ENCODE assay signal across 8 mouse cellular contexts in the genomic region with DNA sequence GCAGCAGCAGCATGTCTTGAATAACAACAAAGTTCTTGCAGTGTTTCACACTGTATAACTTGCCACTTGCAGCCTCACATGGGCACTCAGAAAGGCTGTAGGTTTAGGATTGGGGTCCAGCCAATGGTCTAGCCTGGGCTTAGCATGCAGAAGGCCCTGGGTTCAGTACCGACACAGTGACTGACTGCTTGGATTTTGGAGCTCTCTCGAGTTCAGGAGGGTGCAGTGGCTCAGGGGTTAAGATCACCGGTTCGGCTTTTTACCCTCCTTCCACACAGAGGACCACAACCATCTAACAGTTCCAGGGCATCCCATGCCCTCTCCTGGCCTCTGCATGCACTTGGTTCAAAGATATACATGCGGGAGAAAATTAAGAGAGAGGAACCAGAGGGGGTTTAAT. TPM values are rescaled to one million over a fixed set of nuclear protein-coding genes. Genes with fewer than 3 reads are reported as not detected.
DNase-seq lines count a peak whose midpoint lies in the region; ATAC-seq and TF ChIP-seq lines count a peak whose summit lies in the region.

No protein-coding gene starts in this region.

- no peak for TF ChIP-seq CTCF in layer of hippocampus, adult 2 months (conservative IDR thresholded peaks at IDR 0.05)
- no peak for TF ChIP-seq CTCF in hindbrain, postnatal 0 days (IDR thresholded peaks at IDR 0.05; ENCODE audit: low read depth)

- peak overlapping the region; percentile 88 for H3ac ChIP-seq in myocyte (ENCODE audit: control insufficient read depth, insufficient read length)

- H3K4me2 ChIP-seq in embryonic facial prominence, embryonic 12.5 days (replicated peaks) = peak overlapping the region; percentile 92
- peak overlapping the region; percentile 84 for H3K4me2 ChIP-seq in hindbrain, postnatal 0 days (ENCODE audit: low read depth, low read length)
- peak overlapping the region; percentile 74 for H3K4me2 ChIP-seq in myocyte (ENCODE audit: low read depth)

- H3K4me3 ChIP-seq in layer of hippocampus, adult 2 months = peak overlapping the region; percentile 79
- peak overlapping the region; percentile 93 for H3K4me3 ChIP-seq in embryonic facial prominence, embryonic 12.5 days
- peak overlapping the region; percentile 71 for H3K4me3 ChIP-seq in hindbrain, postnatal 0 days (ENCODE audit: low read length)
- peak overlapping the region; percentile 73 for H3K4me3 ChIP-seq in myocyte

- H3K79me2 ChIP-seq in myocyte (ENCODE audit: control insufficient read depth, insufficient read depth) = peaks cover 8% of the 10 kb centered on the region

- peak overlapping the region; percentile 99 for H3K27ac ChIP-seq in layer of hippocampus, adult 2 months
- H3K27ac ChIP-seq in embryonic facial prominence, embryonic 12.5 days = no peak overlapping the region
- H3K27ac ChIP-seq in hindbrain, postnatal 0 days = peak overlapping the region; percentile 98

- no peak for TF ChIP-seq POLR2A in myocyte (IDR thresholded peaks at IDR 0.05; ENCODE audit: insufficient read length, low read depth)

- H3K4me1 ChIP-seq in embryonic facial prominence, embryonic 12.5 days = peaks cover 29% of the 10 kb centered on the region
- H3K4me1 ChIP-seq in hindbrain, postnatal 0 days (ENCODE audit: insufficient read depth, low read length) = peaks cover 8% of the 10 kb centered on the region

- no peak for DNase-seq in layer of hippocampus, adult 2 months (ENCODE audit: low spot score in 2 of 2)
- DNase-seq in layer of hippocampus, adult 18-20 months (ENCODE audit: low spot score in 2 of 2) = no peak
- no peak for DNase-seq in hindbrain, postnatal 0 days (ENCODE audit: low spot score)
- no peak for DNase-seq in right cerebral cortex, adult 2 months (ENCODE audit: low spot score in 2 of 2)
- no peak for DNase-seq in embryo, embryonic 10 days (ENCODE audit: low spot score)
- no peak for DNase-seq in ovary, postnatal 10 days (ENCODE audit: low spot score)

- peaks cover 2% of the 10 kb centered on the region; the same call in 1 of the 2 replicates for H3K36me3 ChIP-seq in embryonic facial prominence, embryonic 12.5 days
- H3K36me3 ChIP-seq in hindbrain, postnatal 0 days (ENCODE audit: insufficient read depth, low read length) = peaks cover 3% of the 10 kb centered on the region; the same call in 1 of the 2 replicates
- no peaks in the 10 kb centered on the region for H3K36me3 ChIP-seq in myocyte (ENCODE audit: control insufficient read depth, insufficient read depth)

- 29% methylated on average over 5 of the region's 5 CpGs for WGBS in embryonic facial prominence, embryonic 12.5 days
- 29% methylated on average over 5 of the region's 5 CpGs for WGBS in hindbrain, postnatal 0 days

- no peak for ATAC-seq in embryonic facial prominence, embryonic 12.5 days (ENCODE audit: insufficient number of reproducible peaks, insufficient read depth, low FRiP score, low TSS enrichment)
- no peak for ATAC-seq in hindbrain, postnatal 0 days

- no peaks in the 10 kb centered on the region for H3K27me3 ChIP-seq in embryonic facial prominence, embryonic 12.5 days
- H3K27me3 ChIP-seq in hindbrain, postnatal 0 days (ENCODE audit: insufficient read depth, low read length) = no peaks in the 10 kb centered on the region
- no peaks in the 10 kb centered on the region for H3K27me3 ChIP-seq in myocyte (ENCODE audit: control insufficient read depth, insufficient read depth, insufficient read length)

- no peaks in the 10 kb centered on the region for H3K9me3 ChIP-seq in embryonic facial prominence, embryonic 12.5 days
- no peaks in the 10 kb centered on the region for H3K9me3 ChIP-seq in hindbrain, postnatal 0 days (ENCODE audit: low read length)

- H3K9ac ChIP-seq in embryonic facial prominence, embryonic 12.5 days = peak overlapping the region; percentile 95
- H3K9ac ChIP-seq in hindbrain, postnatal 0 days (replicated peaks; ENCODE audit: low read length) = peak overlapping the region; percentile 84

TF ChIP-seq in myocyte, 11 proteins besides CTCF, POLR2A, EP300 and RAD21:
- TF ChIP-seq MYOD1 (IDR thresholded peaks at IDR 0.05; ENCODE audit: control insufficient read depth in 1 of 3, insufficient read length in 2 of 3, low read depth in 2 of 3) (no peak), MAX (IDR thresholded peaks at IDR 0.05; ENCODE audit: low read depth) (no peak), POLR2AphosphoS2 (IDR thresholded peaks at IDR 0.05; ENCODE audit: insufficient read length, low read depth) (no peak), SRF (IDR thresholded peaks at IDR 0.05; ENCODE audit: control insufficient read depth, insufficient read length, low read depth) (no peak), CEBPB (IDR thresholded peaks at IDR 0.05; ENCODE audit: insufficient read depth, poor library complexity, severe bottlenecking) (no peak), REST (IDR thresholded peaks at IDR 0.05; ENCODE audit: insufficient read depth, insufficient read length) (no peak), USF1 (IDR thresholded peaks at IDR 0.05; ENCODE audit: low read depth) (no peak), E2F4 (IDR thresholded peaks at IDR 0.05; ENCODE audit: insufficient read depth) (no peak), TCF12 (IDR thresholded peaks at IDR 0.05; ENCODE audit: insufficient read depth, poor library complexity, severe bottlenecking) (no peak), MYOG (IDR thresholded peaks at IDR 0.05; ENCODE audit: control insufficient read depth in 1 of 3, insufficient read depth in 1 of 3, insufficient read length in 2 of 3, low read depth in 2 of 3) (no peak), TCF3 (IDR thresholded peaks at IDR 0.05; ENCODE audit: insufficient read length, low read depth) (no peak)

RNA-seq across cellular contexts. Expression of a gene that starts 1.0 kb away (rescaled TPM):
- total RNA-seq in layer of hippocampus, adult 2 months (2021) = 10 to 100 TPM; 27.5 to 34.4 TPM
- 10 to 100 TPM; 32.0 to 33.1 TPM for total RNA-seq in layer of hippocampus, adult 18-20 months (2021)
- polyA plus RNA-seq in embryonic facial prominence, embryonic 12.5 days (2016; fragmentation: Nextera tagmentation; extraction: Ambion mirVana) = 230 and 236 TPM in 2 replicates
- total RNA-seq in hindbrain, postnatal 0 days (2014; rRNA removed) = 344 and 379 TPM in 2 replicates
- 272 and 275 TPM in 2 replicates for polyA plus RNA-seq in hindbrain, postnatal 0 days (2015; fragmentation: Nextera tagmentation; extraction: Ambion mirVana)
- 248 TPM for polyA plus RNA-seq in myocyte (2012; fragmentation: generic; extraction: Trizol)

RNA-seq across cellular contexts. Expression of a gene that starts 6.4 kb away (rescaled TPM):
- 1 to 10 TPM; 3.8 TPM for total RNA-seq in layer of hippocampus, adult 2 months (2021)
- 1 to 10 TPM; 2.5 to 3.1 TPM for total RNA-seq in layer of hippocampus, adult 18-20 months (2021)
- polyA plus RNA-seq in embryonic facial prominence, embryonic 12.5 days (2016; fragmentation: Nextera tagmentation; extraction: Ambion mirVana) = 4.5 and 6.2 TPM in 2 replicates
- 6.0 TPM in 2 replicates for total RNA-seq in hindbrain, postnatal 0 days (2014; rRNA removed)
- 3.3 and 4.0 TPM in 2 replicates for polyA plus RNA-seq in hindbrain, postnatal 0 days (2015; fragmentation: Nextera tagmentation; extraction: Ambion mirVana)
- polyA plus RNA-seq in myocyte (2012; fragmentation: generic; extraction: Trizol) = 2.9 TPM

RNA-seq across cellular contexts. Expression of a gene that starts 19.8 kb away (rescaled TPM):
- total RNA-seq in layer of hippocampus, adult 2 months (2021) = 10 to 100 TPM; 52.4 to 60.1 TPM
- total RNA-seq in layer of hippocampus, adult 18-20 months (2021) = 10 to 100 TPM; 53.7 to 54.1 TPM
- 72.7 and 72.8 TPM in 2 replicates for polyA plus RNA-seq in embryonic facial prominence, embryonic 12.5 days (2016; fragmentation: Nextera tagmentation; extraction: Ambion mirVana)
- total RNA-seq in hindbrain, postnatal 0 days (2014; rRNA removed) = 95.9 and 121 TPM in 2 replicates
- polyA plus RNA-seq in hindbrain, postnatal 0 days (2015; fragmentation: Nextera tagmentation; extraction: Ambion mirVana) = 55.3 and 56.7 TPM in 2 replicates
- 87.0 TPM for polyA plus RNA-seq in myocyte (2012; fragmentation: generic; extraction: Trizol)

RNA-seq across cellular contexts. Expression of a gene that starts 22.3 kb away (rescaled TPM):
- 100 to 1,000 TPM; 125 to 126 TPM for total RNA-seq in layer of hippocampus, adult 2 months (2021)
- 100 to 1,000 TPM; 105 to 126 TPM for total RNA-seq in layer of hippocampus, adult 18-20 months (2021)
- polyA plus RNA-seq in embryonic facial prominence, embryonic 12.5 days (2016; fragmentation: Nextera tagmentation; extraction: Ambion mirVana) = 48.4 and 48.6 TPM in 2 replicates
- total RNA-seq in hindbrain, postnatal 0 days (2014; rRNA removed) = 210 and 238 TPM in 2 replicates
- 127 and 152 TPM in 2 replicates for polyA plus RNA-seq in hindbrain, postnatal 0 days (2015; fragmentation: Nextera tagmentation; extraction: Ambion mirVana)
- 33.9 TPM for polyA plus RNA-seq in myocyte (2012; fragmentation: generic; extraction: Trizol)

RNA-seq across cellular contexts. Expression of a gene that starts 24.6 kb away (rescaled TPM):
- not detected for total RNA-seq in layer of hippocampus, adult 2 months (2021)
- total RNA-seq in layer of hippocampus, adult 18-20 months (2021) = under 1 TPM; 0.12 to 0.15 TPM
- not detected in 2 replicates for polyA plus RNA-seq in embryonic facial prominence, embryonic 12.5 days (2016; fragmentation: Nextera tagmentation; extraction: Ambion mirVana)
- total RNA-seq in hindbrain, postnatal 0 days (2014; rRNA removed) = not detected in 2 replicates
- 0.20 TPM in 1 of 2 replicates, not detected in the other for polyA plus RNA-seq in hindbrain, postnatal 0 days (2015; fragmentation: Nextera tagmentation; extraction: Ambion mirVana)
- 0.04 TPM for polyA plus RNA-seq in myocyte (2012; fragmentation: generic; extraction: Trizol)
